Mouse (Mus musculus): ENCODE data around the gene Vps26c.

- TF ChIP-seq POLR2A (IDR thresholded peaks at IDR 0.05; ENCODE audit: borderline replicate concordance, extremely low read depth, low read depth, low read length) (no peak), CTCF (IDR thresholded peaks at IDR 0.05; ENCODE audit: insufficient read depth, low read length) (no peak)
These were observed 59.1 kb downstream of the Vps26c start for GRCm38 (mm10) chr16:94467337-94468055.
